Mouse (Mus musculus) frontal cortex, postnatal 25 days (tissue): ENCODE measurements around the gene Tfpi.

Source experiments
- DNase-seq, 2 experiments: peaks; one replicate each; pipeline ENCODE4 v3.0.0; 2022; ENCODE audit warnings: low spot score in 2 of 2

Gene Tfpi

GRCm38 (mm10) chr2:84474651-84475050 is 1.9 kb downstream of the Tfpi start:
- DNase-seq: no peak

GRCm38 (mm10) chr2:84473941-84474530 is 2.5 kb downstream of the Tfpi start:
- no peak for DNase-seq

DNA sequence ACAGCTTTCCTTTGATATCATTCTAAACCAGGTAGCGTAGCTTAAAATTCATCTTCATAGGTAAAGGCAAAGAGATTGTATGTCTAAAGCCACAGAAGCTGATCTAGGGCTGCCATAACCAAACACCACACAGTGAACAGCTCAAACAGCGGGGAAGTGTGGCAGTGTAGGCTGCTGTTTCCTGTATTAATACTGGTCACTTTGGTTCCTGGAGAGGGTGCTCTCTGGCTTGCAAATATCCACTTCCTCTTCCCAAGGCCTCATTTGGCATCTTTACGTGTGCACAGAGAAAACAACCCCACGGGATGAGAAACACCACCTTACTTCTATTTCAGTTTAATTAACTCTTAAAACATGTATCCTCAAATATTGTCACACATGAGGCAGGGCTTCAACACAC is 9.2 kb downstream of the Tfpi start:
- DNase-seq: no peak

DNA sequence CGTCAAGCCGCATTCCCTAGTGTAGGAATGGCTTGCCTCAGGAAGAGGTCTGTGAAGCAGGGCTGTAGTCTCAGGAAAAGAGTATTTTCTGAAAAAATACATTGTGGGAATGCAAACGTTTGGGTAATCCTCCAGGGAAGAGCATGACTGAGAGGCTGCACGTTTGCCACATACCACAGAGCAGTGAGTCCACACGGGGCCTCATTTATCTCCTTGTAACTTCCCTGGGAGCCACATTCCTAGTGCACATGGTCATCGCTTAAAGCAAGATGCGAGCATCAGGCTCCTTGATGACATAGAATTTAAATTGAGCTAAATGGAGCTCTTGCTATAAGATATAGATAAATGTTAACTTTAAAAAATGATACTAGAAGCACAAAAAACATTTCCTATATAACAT is 11.6 kb downstream of the Tfpi start:
- no peak for DNase-seq

- DNase-seq: no peak
Measured at GRCm38 (mm10) chr2:84462411-84462810, 14.2 kb downstream of the Tfpi start.

DNA sequence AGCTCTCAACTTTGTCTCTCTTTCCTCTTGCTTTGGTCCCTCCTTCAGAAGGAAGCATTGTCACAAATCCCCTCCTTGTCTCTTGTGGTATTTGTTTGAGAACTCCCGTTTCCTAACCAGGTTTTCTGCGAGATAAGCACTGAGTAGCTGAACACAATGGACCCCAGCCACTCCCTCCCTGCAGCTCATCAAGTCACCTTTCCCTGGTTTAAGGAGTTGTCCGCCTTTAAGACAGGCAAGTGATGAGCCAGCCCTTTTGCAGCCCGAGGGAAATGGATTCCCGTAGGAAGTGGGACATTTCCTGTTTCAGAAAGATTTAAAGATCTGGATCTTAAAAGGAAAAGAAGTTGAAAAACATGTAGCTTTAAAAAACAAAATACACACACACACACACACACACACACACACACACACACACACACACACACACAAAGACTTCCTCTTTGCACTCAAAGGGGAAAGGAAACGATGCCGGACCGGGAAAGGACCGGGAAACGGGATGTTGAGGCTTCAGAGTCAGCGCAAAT is 16.9 kb downstream of the Tfpi start:
- no peak for DNase-seq

DNA sequence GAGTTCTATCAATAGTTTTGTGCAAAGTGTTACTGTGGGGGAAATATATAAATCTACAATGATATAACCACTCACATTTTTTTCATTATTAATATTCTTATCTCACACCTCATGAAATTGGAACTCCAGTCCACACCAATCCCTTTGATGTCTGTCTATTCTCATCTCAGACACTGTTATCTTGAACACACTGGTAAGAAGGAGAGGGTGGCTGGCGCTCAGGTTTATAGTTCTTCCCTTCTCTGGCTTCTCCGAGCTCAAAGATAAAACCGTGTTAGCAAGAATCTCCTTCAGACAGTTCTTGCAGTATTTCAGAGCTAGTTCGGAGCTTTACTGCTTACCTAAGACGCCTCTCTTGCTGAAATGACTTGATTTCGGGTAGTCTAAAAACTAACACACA is 19.4 kb downstream of the Tfpi start:
- DNase-seq: no peak

GRCm38 (mm10) chr2:84455236-84455799 is 21.3 kb downstream of the Tfpi start:
- DNase-seq: peak in 1 of 2 experiments; percentile 49

- DNase-seq: no peak
Measured at GRCm38 (mm10) chr2:84454551-84455235, 21.9 kb downstream of the Tfpi start.

GRCm38 (mm10) chr2:84454051-84454450 is 22.5 kb downstream of the Tfpi start:
- DNase-seq: no peak

DNA sequence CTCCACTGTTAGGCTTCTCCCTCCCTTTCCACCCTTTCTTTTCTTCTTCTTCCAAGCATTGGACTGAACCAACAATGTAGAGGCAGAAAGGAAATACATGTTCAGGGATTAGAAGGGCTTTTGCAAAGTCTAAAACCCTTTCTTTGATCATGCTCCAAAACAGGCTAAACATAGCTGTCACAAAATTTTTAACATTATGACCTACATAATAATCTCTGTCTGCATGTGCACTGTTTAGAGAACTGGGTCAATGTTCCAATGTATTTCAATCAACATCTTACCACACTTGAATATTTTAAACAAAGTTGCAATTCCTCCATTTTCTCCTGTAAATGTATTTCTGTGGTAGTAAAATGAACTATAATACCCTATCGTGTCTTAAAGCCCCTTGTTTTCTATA is 31.1 kb downstream of the Tfpi start:
- no peak for DNase-seq

DNA sequence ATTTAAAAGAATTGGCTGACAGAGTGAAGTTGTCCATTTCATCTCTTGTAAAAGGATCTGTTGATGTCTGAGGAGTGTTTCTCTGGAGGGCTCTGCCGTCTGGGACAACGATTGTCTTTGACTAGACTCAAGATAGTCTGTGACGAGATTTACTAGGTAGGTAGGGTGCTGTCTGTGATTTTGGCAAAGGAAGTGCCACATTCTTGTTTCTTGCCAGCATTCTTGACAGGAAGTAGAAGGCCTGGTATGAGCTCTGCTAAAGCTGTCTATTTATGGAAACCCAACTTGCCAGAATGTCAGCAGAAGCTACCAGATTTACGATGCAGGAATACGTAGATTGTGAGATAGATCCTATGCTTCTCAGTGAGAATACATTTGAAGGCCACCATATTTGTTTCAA is 34.6 kb downstream of the Tfpi start:
- no peak for DNase-seq

DNA sequence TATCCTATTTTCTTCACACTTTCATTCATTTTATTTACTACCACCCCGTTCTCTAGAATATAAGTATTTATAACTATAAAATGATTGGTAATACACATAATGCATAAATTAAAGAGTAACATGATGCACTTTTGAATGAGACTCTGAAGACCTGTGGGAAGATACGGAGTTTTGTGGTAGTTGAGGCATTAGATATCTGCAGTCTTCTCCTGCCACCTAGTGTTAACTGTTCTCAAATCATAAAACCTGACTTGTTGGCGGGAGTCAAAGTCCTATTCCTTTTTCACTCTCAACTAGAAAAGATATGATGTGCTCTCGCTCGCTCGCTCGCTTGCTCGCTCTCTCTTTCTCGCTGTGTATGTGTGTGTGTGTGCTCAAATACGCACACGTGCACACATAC is 46.9 kb downstream of the Tfpi start:
- no peak for DNase-seq

DNA sequence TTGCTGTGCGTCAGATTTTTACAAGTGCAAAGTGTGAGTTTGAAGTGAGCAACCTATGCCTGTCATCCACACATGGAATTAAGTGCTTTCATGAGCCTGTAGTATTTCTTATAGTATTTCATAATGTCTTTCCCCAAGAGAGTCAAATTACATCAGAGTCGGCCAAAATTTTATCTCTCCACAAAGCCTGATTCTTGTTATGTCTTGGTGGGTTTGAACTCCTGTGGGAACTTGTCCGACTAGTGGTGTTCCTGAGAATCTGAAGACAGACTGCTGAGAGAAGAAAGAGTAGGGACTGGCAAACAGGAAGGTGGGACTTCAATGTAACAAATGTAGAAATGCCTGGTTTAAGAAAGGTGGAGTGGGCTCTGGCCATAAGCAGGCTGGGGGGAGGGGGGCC is 47.7 kb downstream of the Tfpi start:
- DNase-seq: no peak

DNA sequence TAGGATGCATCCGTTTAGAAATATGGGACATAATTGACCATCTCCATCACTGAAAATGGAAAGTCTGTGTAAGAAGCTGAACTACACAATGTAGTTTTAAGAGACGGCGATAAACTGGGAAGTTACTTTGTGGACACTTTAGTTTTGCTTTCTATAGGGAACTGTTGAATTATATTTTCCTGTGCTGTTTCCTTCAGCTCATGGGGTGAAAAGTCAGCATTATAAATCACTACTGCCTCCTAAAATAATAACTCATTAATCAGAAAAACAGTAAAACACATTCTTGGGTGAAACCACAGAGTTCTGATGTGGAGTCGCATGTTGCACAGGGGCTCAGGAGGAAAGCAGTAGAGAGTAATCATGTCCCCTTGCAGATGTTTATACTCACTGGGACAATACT is 50.0 kb downstream of the Tfpi start:
- no peak for DNase-seq

- peak; percentile 14 to 24 for DNase-seq
Measured at GRCm38 (mm10) chr2:84425138-84425537, 51.4 kb downstream of the Tfpi start, which contains the start of gene Calcrl. Gene Calcrl (minus strand): TSS chr2:84425411.

DNA sequence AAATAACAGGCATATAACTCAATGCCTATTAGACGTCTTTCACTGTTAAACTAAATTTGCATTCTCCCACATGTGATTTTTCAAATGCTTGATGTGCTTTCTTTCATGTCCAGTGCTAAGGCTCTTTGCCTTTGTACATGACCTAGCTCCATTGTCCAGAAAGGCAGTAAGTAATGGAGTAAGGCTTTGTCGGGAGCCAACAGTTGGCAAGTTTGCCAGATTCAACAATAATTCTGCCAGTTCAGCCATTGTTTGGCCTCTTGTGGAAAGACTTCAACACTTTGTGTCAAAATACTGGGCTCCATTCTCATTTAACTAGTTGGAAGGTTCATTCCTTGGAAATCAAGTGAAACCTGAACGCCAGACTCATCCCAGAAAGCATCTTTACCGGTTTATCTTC is 60.1 kb downstream of the Tfpi start:
- no peak for DNase-seq

DNA sequence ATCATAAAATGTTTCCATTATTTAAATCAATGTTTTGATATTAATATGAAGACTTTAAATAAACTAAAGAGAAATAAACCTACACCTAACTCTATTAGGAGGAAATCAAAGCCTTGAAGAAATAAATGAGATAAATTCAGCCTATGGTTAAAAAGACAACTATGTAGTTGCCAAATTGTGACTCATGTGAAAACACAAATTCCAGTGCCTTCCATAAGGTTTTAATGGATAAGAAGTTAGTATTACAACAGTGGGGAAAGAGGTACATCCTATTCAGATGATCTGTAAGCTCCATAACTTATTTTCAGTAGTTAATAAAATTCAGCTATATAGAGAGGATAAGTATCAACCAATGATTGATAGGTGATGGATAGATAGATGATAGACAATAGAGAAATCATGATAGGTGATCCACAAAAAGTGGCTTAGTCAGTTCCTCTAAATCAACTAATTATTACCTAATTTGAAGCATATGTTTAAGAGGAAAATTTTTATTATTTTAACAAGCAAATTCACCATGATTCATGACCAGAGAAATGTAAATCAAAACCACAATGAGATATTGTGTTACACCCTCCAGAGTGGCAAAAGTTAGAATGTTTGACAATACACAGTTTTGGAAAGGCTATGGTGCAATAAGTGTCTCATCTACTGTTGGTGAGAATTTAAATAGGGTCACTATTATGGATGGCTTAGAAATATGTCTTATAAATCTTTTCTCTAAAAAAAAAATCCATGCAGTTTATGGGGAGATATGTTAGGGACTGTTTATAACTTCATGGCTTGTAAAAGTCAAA is 66.6 kb downstream of the Tfpi start:
- DNase-seq: no peak

- DNase-seq: no peak
Measured at GRCm38 (mm10) chr2:84404834-84405233, 71.7 kb downstream of the Tfpi start.

- no peak for DNase-seq
Measured at GRCm38 (mm10) chr2:84402713-84403112, 73.9 kb downstream of the Tfpi start.

DNA sequence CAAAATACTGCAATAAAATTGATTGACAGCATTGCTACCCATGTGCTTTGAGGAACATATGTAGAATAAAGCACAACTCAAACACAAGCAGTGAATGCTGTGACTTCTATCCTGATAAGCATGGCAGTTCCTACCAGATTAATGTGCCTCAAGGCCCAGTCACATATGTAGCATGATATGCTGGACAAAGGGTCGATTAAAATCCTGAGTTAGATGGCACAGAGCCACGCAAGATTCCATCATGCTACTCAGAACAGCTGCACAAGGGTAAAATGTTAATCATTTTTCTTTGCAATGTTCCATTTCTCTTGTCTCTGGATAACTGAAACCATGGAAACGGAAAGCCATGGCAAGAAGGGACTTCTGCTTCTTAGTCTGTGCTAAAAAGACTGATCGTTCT is 80.0 kb downstream of the Tfpi start:
- no peak for DNase-seq

- no peak for DNase-seq
Measured at GRCm38 (mm10) chr2:84393236-84393635, 83.3 kb downstream of the Tfpi start.
